Mouse (Mus musculus): ENCODE measurements around the gene Tmem8b.

Gene Tmem8b

GRCm38 (mm10) chr4:43713652-43714219 is 45.0 kb downstream of the Tmem8b start:
- DNase-seq (ENCODE audit: low spot score): no peak

GRCm38 (mm10) chr4:43720491-43721228 is 51.9 kb downstream of the Tmem8b start:
- DNase-seq (ENCODE audit: low spot score): no peak

GRCm38 (mm10) chr4:43722191-43722590 is 53.4 kb downstream of the Tmem8b start:
- DNase-seq (ENCODE audit: low spot score): no peak

GRCm38 (mm10) chr4:43724764-43725163 is 56.0 kb downstream of the Tmem8b start:
- peak; percentile 27 for DNase-seq (ENCODE audit: low spot score)

- no peak for DNase-seq (ENCODE audit: low spot score)
These were observed 57.6 kb downstream of the Tmem8b start for GRCm38 (mm10) chr4:43726228-43726993.

- no peak for DNase-seq (ENCODE audit: low spot score)
These were observed 58.2 kb downstream of the Tmem8b start, which contains the start of gene Hrct1 for GRCm38 (mm10) chr4:43726995-43727394. TSS of gene Hrct1 (plus strand) at chr4:43727188.

DNA sequence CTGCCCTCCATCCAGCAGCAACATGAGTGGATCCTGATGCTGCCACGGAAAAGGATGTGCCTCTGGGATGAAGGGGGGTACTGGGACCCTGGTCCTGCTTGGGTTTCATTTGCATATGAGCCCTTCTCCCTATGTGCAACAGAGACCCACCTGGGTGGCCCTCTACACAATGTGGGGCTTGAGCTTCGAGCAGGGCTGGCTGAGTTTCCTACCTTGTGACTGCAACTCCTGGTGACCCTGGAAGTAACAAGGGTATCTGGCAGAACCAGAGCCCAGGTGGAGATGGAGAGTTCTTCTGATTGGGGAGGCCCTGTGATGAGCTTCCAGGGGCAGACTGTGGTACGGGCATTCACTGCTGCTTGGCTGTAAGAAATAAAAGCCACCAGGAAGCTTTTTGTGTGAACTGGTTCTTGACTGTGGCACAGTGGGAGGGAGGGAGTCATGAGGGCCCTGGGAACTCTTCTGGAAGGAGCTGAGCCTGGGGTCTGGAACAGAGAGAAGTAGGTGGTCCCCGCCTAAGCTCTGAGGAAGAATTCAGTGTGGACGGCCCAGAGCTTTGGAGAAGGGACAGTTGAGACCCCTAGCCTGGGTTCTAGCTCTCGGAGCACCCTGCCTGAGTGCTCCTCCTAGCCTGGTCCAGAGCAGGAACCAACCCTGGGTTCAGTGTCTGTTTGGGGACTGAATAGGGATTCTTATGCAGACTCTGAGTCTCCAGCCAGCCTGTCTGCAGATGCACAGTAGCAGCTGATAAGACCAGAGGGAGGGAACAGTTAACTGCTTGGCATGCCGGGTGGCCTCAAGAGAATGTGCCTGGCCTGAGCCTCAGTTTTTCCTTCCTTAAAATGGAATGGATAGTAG is 59.2 kb downstream of the Tmem8b start:
- no peak for DNase-seq (ENCODE audit: low spot score)

DNA sequence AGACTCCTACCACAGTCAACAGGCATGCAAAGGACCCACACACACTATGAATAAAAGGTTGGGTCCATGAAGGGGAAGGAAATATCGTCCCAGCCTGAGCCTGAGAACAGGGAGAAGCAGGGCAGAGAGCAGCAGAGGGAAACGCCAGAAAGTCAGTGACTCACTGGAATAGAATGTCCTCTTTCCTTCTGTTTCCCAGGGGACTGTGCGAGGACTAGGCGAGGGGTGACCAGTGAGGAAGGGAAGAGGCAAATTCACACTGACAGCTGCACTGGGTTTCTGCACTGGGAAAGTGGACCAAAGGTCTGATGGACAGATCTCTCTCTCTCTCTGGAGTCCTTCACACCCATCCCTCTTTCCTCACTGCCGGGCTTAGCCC is 59.8 kb downstream of the Tmem8b start:
- no peak for DNase-seq (ENCODE audit: low spot score)

- no peak for DNase-seq (ENCODE audit: low spot score)
These were observed 60.4 kb downstream of the Tmem8b start for GRCm38 (mm10) chr4:43729126-43729525.

- peak; percentile 6 for DNase-seq (ENCODE audit: low spot score)
These were observed 61.2 kb downstream of the Tmem8b start, which contains the start of gene Spaar for GRCm38 (mm10) chr4:43729794-43730550. TSS of gene Spaar (plus strand) at chr4:43730034.

- DNase-seq (ENCODE audit: low spot score): no peak
These were observed 62.1 kb downstream of the Tmem8b start for GRCm38 (mm10) chr4:43730750-43731297.

GRCm38 (mm10) chr4:43732171-43732570 is 63.4 kb downstream of the Tmem8b start:
- DNase-seq (ENCODE audit: low spot score): no peak

GRCm38 (mm10) chr4:43733186-43733585 is 64.4 kb downstream of the Tmem8b start:
- no peak for DNase-seq (ENCODE audit: low spot score)

DNA sequence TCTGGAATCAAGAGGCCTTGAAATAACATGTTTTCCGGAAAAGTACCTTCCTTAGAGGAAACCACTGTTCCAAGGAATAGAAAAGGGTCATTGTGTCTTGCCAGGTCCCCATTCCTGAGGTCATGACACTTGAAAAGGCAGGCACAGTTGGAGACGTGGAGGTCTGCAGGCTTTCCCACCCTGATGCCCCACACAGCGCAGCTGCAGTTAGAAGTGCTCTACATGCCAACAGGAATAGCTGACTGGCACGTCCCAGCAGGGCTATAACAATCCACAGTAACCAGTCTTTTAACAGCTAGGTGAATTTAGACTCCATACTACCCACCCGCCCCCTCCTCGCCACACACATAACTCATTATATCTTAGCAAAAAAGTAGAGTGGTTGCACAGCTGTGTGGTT is 68.4 kb downstream of the Tmem8b start:
- DNase-seq (ENCODE audit: low spot score): no peak

GRCm38 (mm10) chr4:43738989-43739674 is 70.4 kb downstream of the Tmem8b start:
- no peak for DNase-seq (ENCODE audit: low spot score)

- DNase-seq (ENCODE audit: low spot score): no peak
These were observed 72.8 kb downstream of the Tmem8b start for GRCm38 (mm10) chr4:43741526-43741925.
